Mouse (Mus musculus) skeletal muscle tissue, adult 2 months (tissue): Measurements from ENCODE around the gene Adora2b.
"Not testable (repeated sequence)": the region's sequence is repeated elsewhere in the genome, so short reads cannot be mapped to it uniquely, and the experiment has no call there.

ENCODE experiments used
- DNase-seq: peaks from one replicate; pipeline ENCODE4 v3.0.0-alpha.2; 2012; ENCODE audit warnings: low read depth, low spot score

Gene Adora2b

DNA sequence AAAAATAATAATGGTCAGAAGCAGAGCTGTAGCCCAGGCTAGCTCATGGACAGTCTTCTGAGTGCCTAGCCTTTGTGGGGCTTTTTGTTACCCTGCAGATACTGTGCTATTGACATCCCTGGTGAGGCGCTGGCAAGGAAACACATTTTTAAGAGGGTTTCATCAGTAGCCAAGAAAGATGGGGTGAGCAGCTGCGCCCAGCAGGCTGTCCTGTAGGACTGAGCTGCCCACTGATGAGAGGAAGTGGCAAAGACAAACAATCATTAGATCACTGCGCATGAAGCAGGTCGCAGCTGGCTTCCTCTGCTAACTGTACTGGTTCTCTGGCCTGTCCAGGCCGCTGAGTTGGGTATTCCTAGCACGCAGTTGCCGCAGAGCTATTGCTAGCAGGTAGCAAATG lies 14.8 kb downstream of the Adora2b start:
- DNase-seq, result no peak

DNA sequence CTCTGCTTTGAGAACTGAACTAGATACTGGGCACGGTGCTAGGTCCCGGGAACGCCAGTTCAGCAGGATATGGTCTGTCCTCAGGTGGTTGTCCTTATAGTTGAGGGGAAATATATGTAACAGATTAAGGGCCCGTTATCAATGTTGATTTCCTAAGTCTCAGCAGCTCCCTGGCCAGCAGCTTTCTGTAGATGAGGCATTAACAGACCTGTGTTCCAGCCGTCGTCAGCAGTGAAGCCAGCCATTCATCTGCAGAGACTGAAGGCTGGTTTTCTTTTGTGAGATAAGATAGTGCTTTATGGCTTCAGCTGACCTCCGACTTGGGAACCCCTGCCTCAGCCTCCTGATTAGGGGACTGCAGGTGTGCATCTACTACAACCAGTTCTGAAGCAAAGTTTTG lies 15.2 kb downstream of the Adora2b start:
- no peak for DNase-seq

DNA sequence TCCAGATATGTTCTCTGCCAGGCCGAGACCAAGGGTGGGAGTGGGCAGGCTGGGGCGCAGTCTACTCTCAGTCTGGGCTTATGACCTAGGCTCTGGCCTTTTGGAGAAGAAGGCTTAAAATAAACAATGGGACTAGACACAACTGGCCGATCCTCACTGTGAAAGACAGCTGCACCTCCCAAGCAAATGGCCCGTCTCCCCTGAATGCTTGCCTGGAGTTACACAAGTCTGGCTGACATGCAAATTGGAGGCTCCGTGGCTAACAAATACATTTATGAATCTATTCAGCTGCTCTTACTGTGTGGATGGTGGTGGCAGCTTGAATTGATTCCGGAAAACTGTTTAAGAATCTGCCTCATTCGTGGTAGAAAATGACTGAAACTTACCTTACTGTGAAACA lies 16.9 kb downstream of the Adora2b start:
- no peak for DNase-seq

DNA sequence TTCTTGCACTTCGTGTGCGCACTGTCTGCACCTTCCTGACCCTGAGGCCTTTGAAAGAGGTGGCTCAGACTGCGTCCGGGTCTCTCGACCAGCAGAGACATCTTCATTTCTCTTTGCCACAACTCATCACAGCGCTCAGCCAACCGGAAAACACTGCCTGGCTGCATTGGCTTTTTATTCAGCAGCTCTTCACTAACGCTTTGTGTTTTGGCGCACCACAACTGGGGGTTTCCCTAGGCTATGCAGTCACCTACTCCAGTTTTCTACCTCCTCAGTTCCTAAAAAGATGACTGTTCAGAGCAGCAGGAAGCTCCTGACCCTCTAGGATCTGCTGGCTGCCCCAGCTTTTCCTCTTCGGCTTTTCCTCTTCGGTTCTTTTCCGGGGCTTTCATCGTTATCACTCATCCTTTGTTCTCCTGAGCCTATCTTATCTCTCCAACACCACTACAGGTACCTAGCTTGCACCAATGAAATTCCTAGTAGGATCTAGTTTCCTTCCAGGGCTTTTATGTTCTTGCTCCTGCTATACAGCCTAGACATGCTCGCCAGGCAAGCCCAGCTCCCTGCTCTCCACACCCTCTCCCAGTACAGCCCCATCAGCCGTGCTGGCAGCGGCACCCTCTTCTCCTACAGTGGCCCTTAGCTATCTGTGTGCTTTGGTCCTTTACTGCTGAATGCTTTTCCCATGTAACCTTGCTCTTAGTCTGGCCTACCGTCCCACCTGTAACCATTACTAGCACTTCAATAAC lies 17.9 kb downstream of the Adora2b start:
- DNase-seq, result no peak

DNA sequence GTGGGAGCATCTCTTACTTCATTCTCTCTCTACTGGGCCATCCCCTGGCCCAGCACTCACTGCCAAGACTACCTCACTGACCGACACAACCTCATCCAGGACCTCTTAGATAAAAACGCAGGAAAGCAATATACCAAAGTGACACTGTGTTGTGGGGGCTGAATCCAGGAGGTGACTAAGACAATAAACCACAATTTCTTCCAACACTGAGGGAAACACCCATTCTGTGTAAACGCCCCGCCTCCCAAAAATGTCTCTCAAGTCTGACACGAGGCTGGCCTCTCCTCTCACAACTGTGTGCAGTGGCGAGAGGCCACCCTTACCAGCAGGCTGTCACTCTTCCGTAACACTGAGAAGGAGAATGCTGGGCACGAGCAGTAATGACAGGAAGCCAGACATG lies 19.6 kb downstream of the Adora2b start:
- no peak for DNase-seq

GRCm38 (mm10) chr11:62269097-62269496 lies 20.3 kb downstream of the Adora2b start:
- DNase-seq, result no peak

DNA sequence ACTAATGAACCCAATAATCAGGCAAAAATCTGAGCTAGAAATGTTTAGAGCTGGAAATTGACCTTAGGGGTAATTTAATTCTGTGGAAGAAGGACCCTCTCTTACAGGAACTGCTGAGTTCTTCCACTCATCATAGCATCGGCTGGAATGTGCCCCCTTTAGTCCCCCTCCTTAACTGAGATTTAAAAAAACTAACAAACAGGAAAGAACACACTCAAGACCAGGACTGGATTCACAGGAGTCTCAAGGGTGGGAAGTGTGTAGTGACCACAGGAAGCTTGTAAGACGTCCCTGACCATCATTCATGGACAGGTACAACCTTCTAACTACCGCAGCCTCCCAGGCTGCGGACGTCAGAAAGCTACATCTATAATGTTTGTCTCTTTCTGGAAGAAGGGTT lies 22.1 kb downstream of the Adora2b start:
- no peak for DNase-seq

- no peak for DNase-seq
Observed at GRCm38 (mm10) chr11:62277086-62277485, 28.3 kb downstream of the Adora2b start.

DNA sequence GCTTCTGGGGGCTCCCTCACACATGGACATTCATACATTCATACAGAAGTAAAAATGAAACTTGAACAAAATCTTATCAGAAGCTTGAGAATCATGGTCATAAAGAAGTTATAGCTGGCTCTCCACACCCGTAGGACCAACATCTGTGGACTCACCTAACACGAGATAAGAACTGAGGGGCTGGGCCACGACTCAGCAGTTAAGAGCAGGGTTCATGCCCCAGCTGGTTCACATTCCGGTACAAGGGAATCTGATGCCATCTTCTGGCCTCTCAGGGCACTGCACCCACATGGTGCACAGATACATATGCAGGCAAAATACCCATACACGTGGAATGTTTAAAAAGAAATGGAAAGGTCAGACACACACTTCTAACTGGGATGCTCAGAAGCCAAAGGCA lies 29.2 kb downstream of the Adora2b start:
- peak; percentile 18 for DNase-seq

GRCm38 (mm10) chr11:62280675-62281600 lies 32.2 kb downstream of the Adora2b start, which contains the start of the genes Zswim7 and Ttc19:
Gene Zswim7 (minus strand): TSS chr11:62281375.
Gene Ttc19 (plus strand): TSS chr11:62281473.
- DNase-seq, result peak; percentile 92

GRCm38 (mm10) chr11:62281601-62281997 lies 32.8 kb downstream of the Adora2b start:
- DNase-seq, result peak; percentile 73

DNA sequence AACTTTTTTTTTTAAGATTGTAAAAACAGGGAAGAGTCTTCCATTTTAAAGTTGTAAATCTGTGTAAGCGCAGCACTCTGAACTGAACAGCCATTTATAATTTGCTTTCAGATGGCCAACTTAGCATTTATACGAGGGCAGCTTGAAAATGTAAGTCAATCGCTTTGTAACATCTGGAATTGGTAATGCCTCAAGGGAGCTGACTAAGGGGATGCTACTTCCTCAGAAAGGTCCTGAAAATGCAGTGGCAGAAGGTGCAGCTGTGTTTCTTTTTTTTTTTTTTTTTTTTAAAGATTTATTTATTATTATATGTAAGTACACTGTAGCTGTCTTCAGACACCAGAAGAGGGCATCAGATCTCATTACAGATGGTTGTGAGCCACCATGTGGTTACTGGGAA lies 35.2 kb downstream of the Adora2b start:
- DNase-seq, result not testable (repeated sequence)

DNA sequence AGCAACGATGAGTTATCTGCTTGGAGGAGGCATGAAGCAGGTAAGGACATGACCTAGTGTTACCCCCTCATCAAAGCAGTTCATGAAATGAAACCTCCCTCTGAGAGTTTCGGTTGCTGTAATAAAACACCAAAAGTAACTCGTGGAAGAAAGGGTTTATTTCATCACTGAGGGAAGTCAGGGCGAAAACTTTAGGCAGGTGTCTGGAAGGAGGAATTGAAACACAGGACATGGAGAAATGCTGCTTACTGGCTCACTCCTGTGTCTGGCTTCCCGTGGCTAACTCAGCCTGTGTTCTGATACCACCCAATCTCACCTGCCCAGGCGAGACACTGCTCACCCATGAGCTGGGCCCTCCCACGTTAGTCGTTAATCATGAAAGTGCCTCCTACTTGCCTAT lies 36.2 kb downstream of the Adora2b start:
- no peak for DNase-seq

GRCm38 (mm10) chr11:62287700-62288099 lies 38.9 kb downstream of the Adora2b start:
- DNase-seq, result no peak

GRCm38 (mm10) chr11:62294121-62294520 lies 45.3 kb downstream of the Adora2b start:
- no peak for DNase-seq

DNA sequence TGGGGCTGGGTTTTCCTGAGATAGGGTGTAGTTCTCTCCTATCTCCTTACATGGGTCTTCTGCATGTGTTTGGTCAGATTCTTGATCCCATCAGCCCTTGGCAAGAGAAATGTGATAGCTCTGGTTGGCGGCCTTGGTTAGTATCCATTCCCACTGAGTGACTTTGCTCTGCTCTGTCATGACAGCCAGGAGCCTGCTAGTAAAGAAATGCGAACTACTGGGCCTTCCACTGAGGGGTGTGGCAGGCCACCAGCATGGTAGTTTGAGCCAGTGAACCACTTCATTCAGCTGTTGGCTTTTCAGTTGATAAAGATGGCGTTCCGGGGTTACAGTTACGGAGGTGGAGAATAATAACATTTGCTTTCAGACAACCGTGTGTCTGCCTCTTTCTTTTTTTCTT lies 50.1 kb downstream of the Adora2b start:
- DNase-seq, result peak; percentile 25

- DNase-seq, result peak; percentile 42
Observed at GRCm38 (mm10) chr11:62305866-62306265, 57.1 kb downstream of the Adora2b start.

DNA sequence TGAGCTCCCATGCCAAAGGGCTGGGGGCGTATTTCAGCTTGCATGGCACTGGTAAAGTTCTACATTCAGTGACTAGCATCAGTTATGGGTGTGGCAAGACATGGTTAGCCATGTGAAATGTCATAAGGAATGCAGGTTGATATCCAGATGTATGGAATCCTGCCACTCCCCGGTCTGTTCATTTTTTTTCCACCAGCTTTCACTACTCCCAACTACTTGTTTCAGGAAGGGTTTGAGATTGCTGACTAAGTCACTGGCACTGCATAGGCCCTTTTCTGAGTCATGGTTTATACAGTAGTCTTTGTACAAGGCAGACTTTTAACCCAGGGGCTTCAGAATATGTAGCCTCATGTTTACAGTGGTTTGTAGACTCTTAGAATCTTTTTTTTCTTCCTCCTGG lies 60.5 kb downstream of the Adora2b start:
- no peak for DNase-seq

GRCm38 (mm10) chr11:62314984-62315383 lies 66.2 kb downstream of the Adora2b start:
- DNase-seq, result no peak
